Mouse (Mus musculus) heart, embryonic 14.5 days (tissue): ENCODE measurements around the gene Btaf1. TPM values are rescaled to one million over a fixed set of nuclear protein-coding genes. Genes with fewer than 3 reads are reported as not detected.

Source experiments
- ATAC-seq: fragments of 200-750 bp; cut with Nextera tagmentation; 2 replicates; pipeline ENCODE4 v1.8.0; 2017; ENCODE audit warnings: low read depth, moderate TSS enrichment; ENCODE audit not compliant: insufficient number of reproducible peaks, insufficient read depth, low FRiP score
- H3K27ac ChIP-seq, 2 experiments: fragments of 200-500 bp in 1 of 2; fragments of 300-500 bp in 1 of 2; sonication (generic) in 1 of 2; replicated peaks in 1 of 2; 2 replicates each; pipeline ENCODE4 v1.5.1; 2012 to 2014; ENCODE audit warnings: low read depth in 2 of 2, low read length in 2 of 2, control low read depth in 1 of 2, mild to moderate bottlenecking in 1 of 2, mixed read lengths in 1 of 2; ENCODE audit not compliant: control insufficient read depth in 1 of 2, insufficient read depth in 1 of 2
- H3K27me3 ChIP-seq: fragments of 300-500 bp; sonication (generic); 2 replicates; pipeline ENCODE4 v1.6.1; 2014; ENCODE audit warnings: mild to moderate bottlenecking, low read length, control low read depth; ENCODE audit not compliant: control insufficient read depth, insufficient read depth
- H3K36me3 ChIP-seq: fragments of 300-500 bp; sonication (generic); 2 replicates; pipeline ENCODE4 v1.6.1; 2014; ENCODE audit warnings: mild to moderate bottlenecking, control low read depth, low read length, mixed read lengths; ENCODE audit not compliant: control insufficient read depth, insufficient read depth
- H3K4me1 ChIP-seq, 2 experiments: fragments of 200-500 bp in 1 of 2; fragments of 300-500 bp in 1 of 2; sonication (generic) in 1 of 2; 2 replicates each; pipeline ENCODE4 v1.6.1; 2012 to 2014; ENCODE audit warnings: low read length in 2 of 2, control low read depth in 1 of 2, mixed read lengths in 1 of 2; ENCODE audit not compliant: control insufficient read depth in 2 of 2, insufficient read depth in 2 of 2
- H3K4me2 ChIP-seq: fragments of 300-500 bp; sonication (generic); 2 replicates; pipeline ENCODE4 v1.6.1; 2014; ENCODE audit warnings: mild to moderate bottlenecking, low read length
- H3K4me3 ChIP-seq, 2 experiments: fragments of 200-500 bp in 1 of 2; fragments of 300-500 bp in 1 of 2; sonication (generic) in 1 of 2; 2 replicates each; pipeline ENCODE4 v1.5.1; 2012 to 2014; ENCODE audit warnings: low read length in 2 of 2, mild to moderate bottlenecking in 2 of 2, control low read depth in 1 of 2, low read depth in 1 of 2, moderate library complexity in 1 of 2; ENCODE audit not compliant: control insufficient read depth in 1 of 2, insufficient read depth in 1 of 2
- H3K9ac ChIP-seq: fragments of 300-500 bp; sonication (generic); 2 replicates; pipeline ENCODE4 v1.6.1; 2014; ENCODE audit warnings: mild to moderate bottlenecking, low read length
- H3K9me3 ChIP-seq: fragments of 300-500 bp; sonication (generic); 2 replicates; pipeline ENCODE4 v1.6.1; 2016; ENCODE audit warnings: low read length, control low read depth; ENCODE audit not compliant: control insufficient read depth
- WGBS: fragments of 180-500 bp; shearing (Covaris S2); extraction: QIAGEN DNeasy Blood & Tissue Kit; methylation state at CpG from one replicate; pipeline ENCODE4 v1.1.7; 2014; 5-methylcytosine and 5-hydroxymethylcytosine counted together
- polyA plus RNA-seq: library from polyadenylated mRNA; unstranded; fragments of >200 nt; fragmentation: Nextera tagmentation; extraction: Ambion mirVana; gene quantifications from 2 replicates; pipeline ENCODE4 v1.2.1, GENCODE M21; 2014

The Btaf1 gene
- polyA plus RNA-seq, 1 experiment from 2014 or later = 11.0 TPM

- peaks cover 0 to 2% of the 10 kb centered on the region in 2 experiments; a peak in 1 of 4 replicates for H3K4me1 ChIP-seq
- H3K27me3 ChIP-seq = no peaks in the 10 kb centered on the region
- H3K9ac ChIP-seq = no peak overlapping the region
- ATAC-seq = no peak
- H3K4me3 ChIP-seq = no peak overlapping the region
- H3K9me3 ChIP-seq = peaks cover 11% of the 10 kb centered on the region
- H3K4me2 ChIP-seq = no peak overlapping the region
- no peak overlapping the region for H3K27ac ChIP-seq
- H3K36me3 ChIP-seq = peaks cover 50% of the 10 kb centered on the region
- 88% methylated on average over 8 of the region's 8 CpGs for WGBS
Measured at GRCm38 (mm10) chr19:37014173-37014939, 88.5 kb downstream of the Btaf1 start.

- 91% methylated on average over 6 of the region's 6 CpGs for WGBS
Measured at GRCm38 (mm10) chr19:37016890-37017289, 91.0 kb downstream of the Btaf1 start.

GRCm38 (mm10) chr19:37018411-37018810 is 92.5 kb downstream of the Btaf1 start:
- peaks cover 2 to 3% of the 10 kb centered on the region in 2 experiments; a peak in 3 of 4 replicates for H3K4me1 ChIP-seq
- ATAC-seq = peak; percentile 82
- peak overlapping the region; percentile 69 for H3K4me2 ChIP-seq
- H3K36me3 ChIP-seq = peaks cover 10% of the 10 kb centered on the region
- peaks cover 11% of the 10 kb centered on the region for H3K9me3 ChIP-seq
- peak overlapping the region; percentile 44 to 48 for H3K4me3 ChIP-seq
- no peaks in the 10 kb centered on the region for H3K27me3 ChIP-seq
- H3K27ac ChIP-seq = peak overlapping the region in 1 of 2 experiments; percentile 5; a peak in 2 of 4 replicates
- 5% methylated on average over 26 of the region's 26 CpGs for WGBS
- peak overlapping the region; percentile 68 for H3K9ac ChIP-seq

More at GRCm38 (mm10) chr19:37016890-37017289, 91.0 kb downstream of the Btaf1 start:
- Histone ChIP-seq H3K9me3 (peaks cover 11% of the 10 kb centered on the region), H3K9ac (no peak overlapping the region), H3K4me3 (no peak overlapping the region), H3K27ac (no peak overlapping the region), H3K36me3 (peaks cover 25% of the 10 kb centered on the region), H3K27me3 (no peaks in the 10 kb centered on the region), H3K4me1 (peaks cover 2 to 3% of the 10 kb centered on the region in 2 experiments; a peak in 3 of 4 replicates), H3K4me2 (no peak overlapping the region)
- no peak for ATAC-seq

DNA sequence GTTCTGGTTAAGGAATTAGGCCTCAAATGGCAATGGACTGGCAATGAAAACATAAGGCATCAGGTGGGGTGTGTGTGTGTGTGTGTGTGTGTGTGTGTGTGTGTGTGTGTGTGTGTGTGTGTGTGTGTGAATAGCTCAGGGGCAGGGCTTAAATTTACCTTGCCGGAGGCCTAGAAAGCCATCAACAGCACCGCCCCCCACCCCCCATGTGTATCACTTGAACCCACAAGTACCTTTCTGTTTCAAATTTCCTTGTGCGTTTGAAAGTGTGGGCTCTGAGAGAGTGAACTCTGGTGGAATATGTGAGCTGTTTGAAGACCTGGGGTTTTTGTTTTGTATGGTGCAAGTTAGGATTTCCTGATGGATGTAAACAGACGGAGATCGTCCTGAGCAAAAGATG is 93.1 kb downstream of the Btaf1 start:
- ATAC-seq = no peak
- Histone ChIP-seq H3K4me2 (peak overlapping the region; percentile 69), H3K9me3 (peaks cover 11% of the 10 kb centered on the region), H3K9ac (peak overlapping the region; percentile 68), H3K4me3 (peak overlapping the region; percentile 44 to 48; a peak in 3 of 4 replicates), H3K27ac (no peak overlapping the region), H3K4me1 (peaks cover 2 to 3% of the 10 kb centered on the region in 2 experiments; a peak in 3 of 4 replicates), H3K36me3 (peaks cover 5% of the 10 kb centered on the region), H3K27me3 (no peaks in the 10 kb centered on the region)
- WGBS = 61% methylated on average over 5 of the region's 5 CpGs

GRCm38 (mm10) chr19:37020531-37020930 is 94.7 kb downstream of the Btaf1 start:
- WGBS = 49% methylated on average over 4 of the region's 5 CpGs
- Histone ChIP-seq H3K27ac (0 out of 4 replicates have a peak overlapping the region, but pooled peaks of 1 of the 2 experiments have one; percentile 43), H3K27me3 (no peaks in the 10 kb centered on the region), H3K9ac (no peak overlapping the region), H3K36me3 (0 out of 2 replicates have a peak, but pooled peaks cover 7% of the 10 kb centered on the region), H3K4me2 (no peak overlapping the region), H3K9me3 (peaks cover 10% of the 10 kb centered on the region), H3K4me1 (peaks cover 2 to 3% of the 10 kb centered on the region in 2 experiments; a peak in 3 of 4 replicates), H3K4me3 (no peak overlapping the region)
- ATAC-seq = no peak

DNA sequence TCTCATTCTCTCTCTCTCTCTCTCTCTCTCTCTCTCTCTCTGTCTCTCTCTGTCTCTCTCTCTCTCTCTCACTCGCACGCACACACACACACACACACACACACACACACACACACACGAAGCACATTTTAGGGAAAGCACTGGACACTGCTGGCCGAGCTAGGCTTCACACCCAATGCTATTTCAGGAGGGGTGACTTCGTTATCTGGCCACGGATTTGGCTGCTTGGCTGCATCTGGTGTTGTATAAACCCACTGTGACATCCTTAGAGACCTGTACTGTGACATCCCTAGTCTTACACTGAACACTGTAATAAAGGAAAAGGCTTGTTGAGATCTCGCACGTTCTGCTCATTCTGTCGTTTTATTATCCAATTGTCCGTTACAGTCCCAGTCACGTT is 95.1 kb downstream of the Btaf1 start:
- Histone ChIP-seq H3K27me3 (no peaks in the 10 kb centered on the region), H3K4me1 (peaks cover 4 to 7% of the 10 kb centered on the region in 2 experiments), H3K9me3 (peaks cover 7% of the 10 kb centered on the region), H3K27ac (0 out of 4 replicates have a peak overlapping the region, but pooled peaks of 1 of the 2 experiments have one; percentile 43), H3K9ac (no peak overlapping the region), H3K4me3 (no peak overlapping the region), H3K36me3 (0 out of 2 replicates have a peak, but pooled peaks cover 7% of the 10 kb centered on the region), H3K4me2 (no peak overlapping the region)
- no peak for ATAC-seq
- 67% methylated on average over 11 of the region's 11 CpGs for WGBS

- ATAC-seq = no peak
- Histone ChIP-seq H3K4me1 (peaks cover 13 to 17% of the 10 kb centered on the region in 2 experiments), H3K27me3 (no peaks in the 10 kb centered on the region), H3K4me3 (no peak overlapping the region), H3K27ac (no peak overlapping the region), H3K4me2 (no peak overlapping the region), H3K9me3 (no peaks in the 10 kb centered on the region), H3K36me3 (0 out of 2 replicates have a peak, but pooled peaks cover 7% of the 10 kb centered on the region), H3K9ac (no peak overlapping the region)
- 86% methylated on average over 5 of the region's 5 CpGs for WGBS
Measured at GRCm38 (mm10) chr19:37022146-37022545, 96.3 kb downstream of the Btaf1 start.
